Mouse (Mus musculus) megakaryocyte, embryonic 14.5 days (primary cell): Measurements from ENCODE around the gene AC129217.1. TPM values are rescaled to one million over a fixed set of nuclear protein-coding genes. Genes with fewer than 3 reads are reported as not detected.
A peak's percentile ranks its signal among the peaks of the same experiment; 100 is the strongest.

Source experiments
- H3K27me3 ChIP-seq: replicated peaks from 2 replicates; pipeline ENCODE3; 2012; ENCODE audit warnings: inconsistent platforms
- H3K36me3 ChIP-seq: replicated peaks from 2 replicates; pipeline ENCODE3; 2012; ENCODE audit warnings: low read length, inconsistent platforms, mixed read lengths
- H3K4me1 ChIP-seq: 2 replicates; pipeline ENCODE4 v1.6.1; 2012; ENCODE audit warnings: inconsistent platforms
- H3K4me3 ChIP-seq: replicated peaks from 2 replicates; pipeline ENCODE3; 2012; ENCODE audit warnings: moderate library complexity, mild to moderate bottlenecking, inconsistent platforms
- H3K9me3 ChIP-seq: 2 replicates; pipeline ENCODE4 v1.6.1; 2012; ENCODE audit warnings: inconsistent platforms
- FLI1 ChIP-seq: IDR thresholded peaks from 2 replicates; pipeline ENCODE4 v1.6.1; 2012; ENCODE audit warnings: low read length, inconsistent platforms, mixed read lengths
- GATA1 ChIP-seq: IDR thresholded peaks from 3 replicates; pipeline ENCODE4 v1.6.1; 2012; ENCODE audit warnings: mixed read lengths, low read length, inconsistent platforms, borderline replicate concordance
- polyA plus RNA-seq: library from polyadenylated mRNA; stranded (reverse); fragments of >175 nt; gene quantifications from 2 replicates; pipeline ENCODE4 v1.2.3, GENCODE M21; 2012; ENCODE audit warnings: low replicate concordance; ENCODE audit not compliant: insufficient read depth

AC129217.1 gene
- polyA plus RNA-seq, 1 experiment, result 148 TPM

GRCm38 (mm10) chr19:8886916-8887584 is 57.5 kb downstream of the AC129217.1 start:
- no peak for TF ChIP-seq GATA1
- TF ChIP-seq FLI1, result no peak
- H3K4me3 ChIP-seq, result peak overlapping the region; percentile 94

GRCm38 (mm10) chr19:8887585-8888463 is 58.3 kb downstream of the AC129217.1 start:
- peaks cover 16% of the 10 kb centered on the region for H3K36me3 ChIP-seq
- no peaks in the 10 kb centered on the region for H3K9me3 ChIP-seq
- H3K27me3 ChIP-seq, result no peaks in the 10 kb centered on the region
- peaks cover 43% of the 10 kb centered on the region for H3K4me1 ChIP-seq
- peak overlapping the region; percentile 94 for H3K4me3 ChIP-seq
- TF ChIP-seq GATA1 (no peak), FLI1 (no peak)

More at GRCm38 (mm10) chr19:8886916-8887584, 57.5 kb downstream of the AC129217.1 start:
- Histone ChIP-seq H3K9me3 (no peaks in the 10 kb centered on the region), H3K36me3 (peaks cover 16% of the 10 kb centered on the region), H3K4me1 (peaks cover 37% of the 10 kb centered on the region), H3K27me3 (no peaks in the 10 kb centered on the region)

GRCm38 (mm10) chr19:8888511-8889385 is 59.2 kb downstream of the AC129217.1 start, which contains the start of the genes 1810009A15Rik and Gm49416:
Gene 1810009A15Rik (plus strand): TSS chr19:8888853.
Gene Gm49416 (plus strand): TSS chr19:8888926.
- Histone ChIP-seq H3K4me3 (peak within 1 kb of the TSS; percentile 94), H3K27me3 (no peaks in the 10 kb centered on the region), H3K9me3 (no peaks in the 10 kb centered on the region), H3K4me1 (peaks cover 44% of the 10 kb centered on the region), H3K36me3 (peaks cover 16% of the 10 kb centered on the region)
- TF ChIP-seq FLI1, result no peak
- no peak for TF ChIP-seq GATA1

Other genes starting within 250 kb of the AC129217.1 start
- not detected in 2 replicates for gene Slc22a8, start 238.5 kb upstream of the AC129217.1 start, polyA plus RNA-seq
- gene Slc22a6, start 211.7 kb upstream of the AC129217.1 start, polyA plus RNA-seq, result not detected in 2 replicates
- 0.02 TPM in 1 of 2 replicates, not detected in the other for gene Chrm1, start 166.0 kb upstream of the AC129217.1 start, polyA plus RNA-seq
- gene Slc3a2, start 106.4 kb upstream of the AC129217.1 start, polyA plus RNA-seq, result 139 and 161 TPM in 2 replicates
- gene Wdr74, start 93.9 kb upstream of the AC129217.1 start, polyA plus RNA-seq, result 3.7 and 16.5 TPM in 2 replicates
- gene 1700092M07Rik, start 89.1 kb upstream of the AC129217.1 start, polyA plus RNA-seq, result 0.86 TPM in 1 of 2 replicates, not detected in the other
- gene Stx5a, start 88.4 kb upstream of the AC129217.1 start, polyA plus RNA-seq, result 18.8 and 39.1 TPM in 2 replicates
- 10.6 and 13.3 TPM in 2 replicates for gene Nxf1, start 72.7 kb upstream of the AC129217.1 start, polyA plus RNA-seq
- 53.5 and 407 TPM in 2 replicates for gene Tmem223, start 58.8 kb upstream of the AC129217.1 start, polyA plus RNA-seq
- 154 and 203 TPM in 2 replicates for gene Tmem179b, start 55.3 kb upstream of the AC129217.1 start, polyA plus RNA-seq
- 33.7 and 61.6 TPM in 2 replicates for gene Taf6l, start 43.4 kb upstream of the AC129217.1 start, polyA plus RNA-seq
- gene Polr2g, start 31.2 kb upstream of the AC129217.1 start, polyA plus RNA-seq, result 6.3 TPM in 1 of 2 replicates, not detected in the other
- gene Zbtb3, start 27.2 kb upstream of the AC129217.1 start, polyA plus RNA-seq, result 1.3 and 5.9 TPM in 2 replicates
- gene Ttc9c, start 10.4 kb upstream of the AC129217.1 start, polyA plus RNA-seq, result 0.51 TPM in 1 of 2 replicates, not detected in the other
- 13.5 and 54.1 TPM in 2 replicates for gene Hnrnpul2, start 9.8 kb upstream of the AC129217.1 start, polyA plus RNA-seq
- gene Bscl2, start 7.7 kb downstream of the AC129217.1 start, polyA plus RNA-seq, result 124 and 182 TPM in 2 replicates
- not detected in 2 replicates for gene Gng3, start 9.4 kb downstream of the AC129217.1 start, polyA plus RNA-seq
- gene Lrrn4cl, start 21.0 kb downstream of the AC129217.1 start, polyA plus RNA-seq, result 0.23 TPM in 1 of 2 replicates, not detected in the other
- 125 and 325 TPM in 2 replicates for gene Ubxn1, start 41.7 kb downstream of the AC129217.1 start, polyA plus RNA-seq
- 6.2 and 84.6 TPM in 2 replicates for gene Uqcc3, start 51.1 kb downstream of the AC129217.1 start, polyA plus RNA-seq
- gene Lbhd1, start 54.0 kb downstream of the AC129217.1 start, polyA plus RNA-seq, result 1.5 TPM in 1 of 2 replicates, not detected in the other
- not detected in 2 replicates for gene Gm49403, start 54.2 kb downstream of the AC129217.1 start, polyA plus RNA-seq
- gene 1810009A15Rik, start 59.1 kb downstream of the AC129217.1 start, polyA plus RNA-seq, result 10.2 and 72.7 TPM in 2 replicates
- gene Gm49416, start 59.2 kb downstream of the AC129217.1 start, polyA plus RNA-seq, result 12.5 TPM in 1 of 2 replicates, not detected in the other
- 22.4 and 29.0 TPM in 2 replicates for gene Ints5, start 63.2 kb downstream of the AC129217.1 start, polyA plus RNA-seq
- gene Ganab, start 68.3 kb downstream of the AC129217.1 start, polyA plus RNA-seq, result 4.0 and 25.1 TPM in 2 replicates
- 135 and 141 TPM in 2 replicates for gene B3gat3, start 90.6 kb downstream of the AC129217.1 start, polyA plus RNA-seq
- 4.2 and 8.2 TPM in 2 replicates for gene Rom1, start 99.6 kb downstream of the AC129217.1 start, polyA plus RNA-seq
- gene Eml3, start 99.8 kb downstream of the AC129217.1 start, polyA plus RNA-seq, result 31.6 and 32.2 TPM in 2 replicates
- gene Mta2, start 112.1 kb downstream of the AC129217.1 start, polyA plus RNA-seq, result 5.1 and 27.3 TPM in 2 replicates
- 25.5 and 37.3 TPM in 2 replicates for gene Tut1, start 124.1 kb downstream of the AC129217.1 start, polyA plus RNA-seq
- gene Eef1g, start 137.3 kb downstream of the AC129217.1 start, polyA plus RNA-seq, result 36.7 and 78.5 TPM in 2 replicates
- gene Ahnak, start 159.5 kb downstream of the AC129217.1 start, polyA plus RNA-seq, result 4.6 and 28.7 TPM in 2 replicates